Mouse (Mus musculus) telencephalon, adult 2 months (tissue): ENCODE data around the gene B4galnt2.
"Not testable (repeated sequence)": the region's sequence is repeated elsewhere in the genome, so short reads cannot be mapped to it uniquely, and the experiment has no call there.

Source experiments
- DNase-seq: peaks from one replicate; pipeline ENCODE4 v3.0.0-alpha.2; 2011; ENCODE audit warnings: low read depth, low spot score

B4galnt2 gene

DNA sequence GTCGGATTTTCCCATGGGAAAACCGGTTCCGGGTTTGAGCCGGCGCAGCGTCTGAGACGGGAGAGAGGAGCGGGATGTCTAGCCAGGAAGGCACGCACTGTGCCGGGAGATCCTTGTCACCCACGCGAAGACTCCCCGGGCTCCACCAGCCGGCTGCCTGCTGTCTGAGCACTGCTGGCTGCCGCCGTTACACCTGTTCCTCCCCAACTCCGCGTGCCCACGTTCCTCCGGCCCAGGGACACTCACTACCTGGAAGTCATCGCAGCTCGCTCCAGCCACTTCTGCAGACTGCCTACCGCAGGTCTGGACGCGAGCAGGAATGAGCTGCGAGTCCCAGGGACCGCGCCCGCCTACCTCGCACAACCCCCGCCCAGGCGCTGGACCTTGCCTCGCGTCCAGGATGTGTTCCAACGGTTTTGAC is at the start of gene B4galnt2:
Gene B4galnt2 (minus strand): TSS at position 321 of the 421 bp plus-strand sequence.
- no peak for DNase-seq

DNA sequence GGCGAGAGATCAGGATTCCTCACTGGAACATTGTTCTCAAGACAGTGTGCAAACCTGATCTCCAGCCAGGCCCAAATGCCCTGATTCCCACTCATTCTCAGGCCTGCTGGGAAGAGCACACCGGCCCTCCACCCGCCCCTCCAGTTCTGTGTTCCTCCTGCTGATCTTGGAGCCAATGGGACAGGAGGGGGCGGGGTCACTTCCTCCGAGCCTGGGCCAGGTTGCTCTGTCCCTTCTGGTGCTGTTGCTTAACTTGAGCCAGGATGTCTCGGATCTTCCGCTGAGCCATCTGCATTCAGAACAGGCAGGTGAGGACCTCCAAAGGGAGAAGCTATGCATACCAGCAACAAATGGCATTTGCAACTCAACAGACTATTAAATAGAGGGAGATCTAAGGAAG is 48.6 kb upstream of the B4galnt2 start:
- DNase-seq, result no peak

DNA sequence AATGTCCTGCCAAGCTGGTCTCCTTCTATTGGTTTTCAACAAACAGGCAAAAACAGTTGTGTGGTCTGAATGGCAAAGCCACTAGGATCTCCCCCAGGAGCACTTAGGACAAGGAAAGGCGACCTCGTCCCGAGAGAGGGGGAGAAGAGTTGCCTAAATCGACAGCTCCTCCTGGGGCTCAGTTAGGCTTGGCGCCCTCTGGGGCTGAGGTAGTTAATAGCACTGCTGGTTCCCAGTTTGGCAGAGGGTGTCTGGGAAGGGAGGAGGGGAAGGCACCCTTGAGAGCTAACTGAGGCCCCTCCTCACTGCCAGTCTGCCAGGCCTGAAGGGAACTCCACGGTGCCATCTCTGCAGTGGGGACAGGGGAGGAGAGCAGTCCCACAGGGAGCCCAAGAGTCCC is 44.5 kb upstream of the B4galnt2 start:
- DNase-seq, result no peak

DNA sequence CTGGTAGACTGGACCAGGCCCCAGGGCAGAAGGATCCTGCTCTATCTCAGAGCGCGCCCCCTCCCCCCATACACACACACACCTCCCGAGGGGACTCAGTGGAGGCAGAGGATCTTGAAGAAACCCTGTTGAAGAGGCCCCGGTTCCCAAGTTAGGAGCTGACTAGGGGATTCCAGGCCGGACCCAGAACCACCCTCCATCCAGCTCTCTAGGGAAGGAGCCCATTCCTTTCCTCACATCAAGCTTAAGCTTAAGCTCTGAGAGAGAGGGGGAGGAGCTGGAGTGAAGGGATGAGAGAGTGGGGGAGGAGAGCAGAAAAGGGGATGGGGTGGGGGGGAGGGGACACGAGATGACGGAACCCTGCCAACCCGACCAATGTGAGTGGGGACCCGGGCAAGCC is 43.6 kb upstream of the B4galnt2 start:
- DNase-seq, result no peak

DNA sequence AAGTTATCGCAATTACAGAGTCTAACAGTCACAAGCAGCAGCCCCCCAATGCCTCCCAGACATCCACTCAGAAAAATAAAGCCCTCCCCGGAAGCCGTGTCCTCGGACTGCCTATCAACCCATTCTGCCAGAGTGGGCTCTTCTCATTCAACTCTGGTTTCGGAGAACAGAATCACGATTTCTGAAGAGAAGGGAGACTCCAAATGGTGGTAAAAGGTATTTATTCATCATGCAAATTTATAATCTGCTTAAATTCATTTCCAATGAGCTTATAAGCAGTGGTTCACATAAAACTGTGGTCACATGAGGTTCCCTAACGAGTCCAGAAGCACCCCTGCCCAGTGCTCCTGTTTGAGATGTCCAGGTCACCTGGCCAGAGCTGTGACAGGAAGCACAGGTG is 42.7 kb upstream of the B4galnt2 start:
- DNase-seq, result no peak

DNA sequence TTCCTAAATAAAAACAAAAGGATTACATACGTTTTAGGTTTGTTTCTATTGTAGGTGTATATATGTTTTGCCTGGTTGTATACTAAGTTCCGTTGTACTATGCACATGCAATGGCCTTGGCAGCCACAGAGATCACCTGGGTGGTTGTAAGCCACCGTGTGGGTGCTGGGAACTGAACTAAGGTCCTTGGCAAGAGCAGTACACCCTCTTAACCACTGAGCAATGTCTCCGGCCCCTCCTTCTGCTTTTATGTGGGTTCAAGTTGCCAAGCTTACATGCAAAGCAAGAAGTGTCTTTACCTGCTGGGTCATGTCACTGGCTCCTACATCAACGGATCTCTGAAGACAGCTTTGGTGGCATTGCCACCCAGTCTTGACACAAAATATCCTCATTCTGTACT is 38.6 kb upstream of the B4galnt2 start:
- DNase-seq, result no peak

DNA sequence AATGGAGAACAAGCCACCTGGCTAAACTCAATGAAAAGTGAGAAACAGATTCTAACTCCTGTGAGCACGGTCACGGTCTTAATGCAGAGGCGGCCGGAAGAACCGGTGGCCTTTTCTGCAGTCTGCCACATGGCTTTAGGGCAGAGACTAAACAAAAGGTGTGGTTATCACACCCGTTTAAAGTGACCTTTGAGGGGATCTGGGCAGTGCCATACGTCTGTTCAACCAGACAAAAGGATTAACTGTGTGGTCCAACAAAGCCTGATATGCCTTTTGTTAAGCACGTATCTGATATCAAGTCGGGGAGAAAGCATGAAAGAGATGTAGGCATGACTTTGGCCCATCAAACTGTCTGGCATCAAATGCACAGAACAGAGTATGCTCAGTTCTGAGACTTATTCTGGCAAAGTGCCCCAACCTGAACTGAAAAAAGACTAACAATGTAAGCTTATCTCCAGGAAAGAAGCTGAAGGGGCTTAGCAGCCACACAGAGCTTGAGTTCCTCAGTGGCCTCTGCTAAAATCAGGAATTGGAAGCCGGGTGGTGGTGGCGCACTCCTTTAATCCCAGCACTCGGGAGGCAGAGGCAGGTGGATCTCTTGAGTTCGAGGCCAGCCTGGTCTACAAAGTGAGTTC is 31.3 kb upstream of the B4galnt2 start:
- DNase-seq, result no peak

DNA sequence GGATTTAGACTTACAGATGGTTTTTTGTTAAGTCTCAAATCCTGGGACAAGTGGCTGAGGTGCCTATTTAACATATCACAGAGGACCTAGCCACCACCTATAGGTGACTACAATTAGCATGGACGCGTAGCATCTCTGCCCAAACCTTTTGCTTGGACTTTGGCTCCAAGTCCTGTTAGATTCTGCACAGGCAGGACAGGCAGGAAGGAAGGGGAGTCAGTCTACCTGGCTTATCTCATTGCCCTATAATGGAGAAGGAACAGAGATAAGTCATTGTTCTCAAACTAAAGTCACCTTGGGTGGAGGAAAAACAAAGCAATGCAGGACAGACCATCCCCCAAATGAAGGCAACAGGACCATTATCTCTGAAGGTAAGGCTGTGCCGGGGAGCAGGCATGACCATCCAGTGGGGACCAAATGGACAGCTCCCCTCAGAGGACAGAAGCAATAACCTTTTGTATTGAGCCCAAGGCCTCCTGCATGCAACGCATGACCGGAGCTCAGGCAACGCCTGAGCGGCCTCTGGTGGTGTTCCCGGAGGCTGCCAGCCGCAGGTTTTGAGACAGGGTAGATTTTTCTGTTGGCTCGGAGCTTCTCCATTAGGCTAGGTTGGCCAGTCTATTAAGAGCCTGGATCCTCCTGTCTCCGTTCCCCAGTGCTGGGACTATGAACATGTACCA is 25.3 kb upstream of the B4galnt2 start:
- DNase-seq, result no peak

DNA sequence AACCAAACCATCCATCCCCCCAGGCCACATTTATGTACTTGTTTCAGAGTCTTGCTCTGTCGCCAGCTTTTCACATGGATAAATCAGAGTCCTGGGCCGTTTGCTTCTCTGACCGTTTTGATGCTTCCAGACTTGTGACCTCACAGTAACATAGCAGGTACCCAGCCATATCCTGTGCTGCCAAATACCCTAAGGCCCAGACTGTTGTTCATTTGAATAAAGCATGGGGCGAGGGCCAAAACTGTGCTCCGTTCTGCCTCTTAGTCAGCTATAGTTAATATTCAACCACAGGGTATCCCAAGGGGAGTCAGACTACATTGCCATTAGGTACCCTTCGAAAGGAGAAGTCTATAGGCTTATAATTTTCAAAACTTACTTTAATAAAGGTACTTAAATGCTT is 21.7 kb upstream of the B4galnt2 start:
- no peak for DNase-seq

DNA sequence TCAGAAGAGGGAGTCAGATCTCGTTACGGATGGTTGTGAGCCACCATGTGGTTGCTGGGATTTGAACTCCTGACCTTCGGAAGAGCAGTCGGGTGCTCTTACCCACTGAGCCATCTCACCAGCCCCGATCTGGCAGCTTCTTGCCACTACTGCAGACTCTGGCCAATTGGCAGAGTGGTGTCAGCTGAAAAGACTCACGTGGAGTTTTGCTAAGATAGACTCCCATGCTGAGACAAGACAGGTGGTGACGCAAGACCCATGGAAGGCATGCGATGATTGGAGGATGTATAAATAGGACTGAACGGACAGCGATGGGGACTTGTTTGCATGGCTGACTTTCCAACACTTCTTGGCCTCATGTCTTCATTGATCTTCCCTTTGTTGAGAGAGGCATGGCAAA is 17.5 kb upstream of the B4galnt2 start:
- DNase-seq, result not testable (repeated sequence)

DNA sequence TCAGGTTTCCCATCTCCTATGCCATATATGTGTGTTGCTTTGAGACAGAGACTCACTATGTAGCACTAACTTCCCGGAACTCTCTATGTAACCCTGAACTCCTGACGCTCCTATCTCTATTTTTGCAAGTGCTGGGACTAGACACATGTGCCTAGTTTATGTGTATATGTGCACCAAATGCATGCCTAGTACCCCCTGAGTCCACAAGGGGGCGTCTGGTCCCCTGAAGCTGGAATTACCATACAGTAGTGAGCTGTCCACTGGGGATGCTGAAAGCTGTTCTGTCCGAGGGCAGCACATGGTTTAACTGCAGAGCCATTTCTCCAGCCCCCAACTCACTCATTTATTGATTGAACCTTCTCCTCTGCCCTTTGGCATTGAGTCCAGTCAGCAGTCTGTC is 11.7 kb upstream of the B4galnt2 start:
- no peak for DNase-seq

DNA sequence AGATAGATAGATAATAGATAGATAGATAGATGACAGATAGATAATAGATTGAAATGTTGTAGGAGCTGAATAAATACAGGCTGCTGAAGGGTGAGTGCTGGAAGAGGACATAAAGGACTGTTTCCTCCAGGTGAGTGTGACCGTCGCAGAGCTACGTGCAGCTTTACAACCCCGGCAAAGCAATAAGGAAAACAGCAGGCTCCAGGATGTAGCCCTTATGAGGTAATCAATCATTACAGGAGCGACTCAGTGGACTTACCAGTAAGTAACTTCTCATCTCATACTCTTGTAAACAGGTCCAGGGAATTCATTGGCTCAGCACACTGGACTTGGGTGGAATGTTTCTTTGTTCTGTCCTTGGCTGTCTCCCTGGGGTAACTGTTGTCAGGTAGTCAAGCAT is 11.3 kb upstream of the B4galnt2 start:
- DNase-seq, result no peak

DNA sequence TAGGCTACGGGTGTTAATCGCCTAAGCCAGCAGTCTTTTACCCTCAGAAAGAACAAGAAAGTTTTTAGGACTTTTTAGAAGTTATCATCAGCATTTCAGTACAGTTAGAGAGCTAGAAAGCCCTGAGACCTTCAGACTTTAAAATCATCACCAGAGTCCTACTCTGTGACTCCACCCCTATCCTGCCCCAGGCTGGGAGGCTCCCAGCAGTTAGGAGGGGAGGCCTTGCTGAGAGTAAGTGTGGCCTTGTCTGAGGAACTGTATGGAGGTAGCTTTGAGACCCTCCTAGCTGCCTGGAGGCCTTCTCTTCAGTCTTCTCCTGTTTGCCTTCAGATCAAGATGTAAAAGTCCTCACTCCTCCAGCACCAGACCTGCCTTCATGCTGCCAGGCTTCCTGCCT is 9.5 kb upstream of the B4galnt2 start:
- DNase-seq, result no peak

DNA sequence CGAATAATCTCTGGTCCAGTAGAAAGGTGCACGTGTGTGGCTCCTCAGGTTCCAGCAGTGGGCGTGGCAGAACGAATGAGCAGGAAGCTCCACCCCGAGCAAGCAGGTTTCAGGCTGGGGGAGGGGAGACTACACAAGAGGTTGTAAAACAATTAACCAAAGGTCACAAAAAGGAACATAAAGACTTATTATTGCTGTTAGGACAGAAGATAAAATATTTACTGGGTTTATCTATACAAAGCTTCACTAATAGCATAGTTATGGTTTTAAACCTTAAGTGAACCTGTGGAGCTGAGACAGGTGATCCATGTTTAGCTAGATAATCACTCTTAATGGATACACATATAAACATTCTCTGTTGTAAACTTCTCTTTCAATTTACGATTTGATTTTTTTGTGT is 8.8 kb upstream of the B4galnt2 start:
- DNase-seq, result not testable (repeated sequence)

DNA sequence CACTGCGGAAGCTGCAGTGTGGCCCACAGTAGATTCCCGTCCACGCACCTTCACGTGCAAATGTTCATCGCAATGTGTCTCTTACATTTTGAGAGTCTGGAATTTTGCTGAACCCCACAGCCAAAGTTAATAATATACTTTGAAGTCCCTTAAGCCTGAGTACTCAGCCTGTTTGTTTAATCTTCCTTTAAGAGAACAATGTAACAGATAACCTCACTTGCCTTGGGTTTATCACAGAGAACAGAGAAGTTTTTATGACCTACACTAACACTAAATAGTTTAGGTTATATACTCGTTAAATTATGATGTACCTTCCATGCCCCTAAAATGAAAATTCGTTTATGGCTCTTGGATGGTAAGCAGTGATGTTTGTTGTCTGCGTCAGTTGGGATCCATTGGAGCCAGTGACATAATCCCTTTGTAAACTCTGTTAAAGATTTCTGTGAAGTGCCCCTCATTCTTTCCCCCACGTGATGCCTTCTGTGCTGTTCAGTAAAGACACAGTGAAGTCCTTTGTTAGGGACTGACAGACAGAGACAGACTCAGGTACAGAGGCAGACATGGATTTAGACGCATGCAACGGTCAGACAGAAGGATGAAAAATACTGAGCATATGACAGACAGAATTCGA is 7.4 kb upstream of the B4galnt2 start:
- DNase-seq, result no peak

DNA sequence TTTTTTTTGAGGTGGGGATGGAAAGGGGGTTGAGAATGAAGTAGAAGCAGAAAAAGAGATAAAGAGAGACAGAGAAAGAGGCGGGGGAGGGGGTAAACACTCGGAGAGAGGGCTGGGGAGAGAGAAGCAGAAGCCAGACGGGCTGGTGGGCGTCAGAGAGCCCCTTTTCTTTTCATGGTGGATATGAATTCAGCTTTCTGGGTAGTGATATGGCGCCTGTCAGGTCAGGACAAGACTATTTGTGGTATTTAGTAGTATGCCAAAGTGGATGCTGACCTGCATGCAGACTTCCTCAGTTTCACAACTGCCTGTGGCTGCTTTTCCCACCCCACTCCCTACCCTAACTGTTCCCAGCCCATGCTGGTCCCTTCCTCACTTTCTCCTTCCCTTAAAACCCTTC is 1.7 kb upstream of the B4galnt2 start:
- DNase-seq, result no peak

DNA sequence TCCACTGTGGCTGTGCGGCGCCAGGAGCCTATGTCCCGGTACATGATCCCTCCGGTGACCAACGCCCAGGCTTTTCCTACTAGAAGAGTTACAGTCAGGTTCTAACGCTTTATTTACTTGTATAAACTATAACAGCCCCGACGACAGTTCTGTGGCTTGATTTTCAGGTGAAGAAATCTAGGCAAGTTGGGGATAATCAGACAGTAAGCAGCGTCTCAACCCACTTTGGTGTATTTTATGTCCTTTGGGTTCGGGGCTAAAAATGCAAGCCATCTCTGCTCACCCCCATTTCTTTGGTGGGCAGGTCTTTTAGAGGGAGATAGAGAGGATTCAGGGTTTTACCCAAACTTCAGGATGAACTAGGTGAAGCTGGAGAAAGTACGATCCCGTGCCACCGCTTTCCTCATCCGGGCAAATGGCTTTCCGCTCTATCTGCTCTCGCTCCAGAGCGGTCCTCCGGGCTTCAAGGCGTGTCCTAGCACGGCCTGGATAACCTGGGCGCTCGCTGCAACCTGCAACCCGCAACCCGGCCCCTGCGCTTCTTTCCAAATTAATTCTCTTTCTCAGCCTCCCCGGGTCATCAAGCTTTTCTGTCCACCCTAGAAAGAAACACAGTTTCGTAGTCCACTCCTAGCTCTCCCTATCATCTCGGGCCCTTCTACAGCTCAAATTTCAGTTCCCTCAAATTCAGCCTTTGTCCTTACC is 467 bp upstream of the B4galnt2 start:
- no peak for DNase-seq

DNA sequence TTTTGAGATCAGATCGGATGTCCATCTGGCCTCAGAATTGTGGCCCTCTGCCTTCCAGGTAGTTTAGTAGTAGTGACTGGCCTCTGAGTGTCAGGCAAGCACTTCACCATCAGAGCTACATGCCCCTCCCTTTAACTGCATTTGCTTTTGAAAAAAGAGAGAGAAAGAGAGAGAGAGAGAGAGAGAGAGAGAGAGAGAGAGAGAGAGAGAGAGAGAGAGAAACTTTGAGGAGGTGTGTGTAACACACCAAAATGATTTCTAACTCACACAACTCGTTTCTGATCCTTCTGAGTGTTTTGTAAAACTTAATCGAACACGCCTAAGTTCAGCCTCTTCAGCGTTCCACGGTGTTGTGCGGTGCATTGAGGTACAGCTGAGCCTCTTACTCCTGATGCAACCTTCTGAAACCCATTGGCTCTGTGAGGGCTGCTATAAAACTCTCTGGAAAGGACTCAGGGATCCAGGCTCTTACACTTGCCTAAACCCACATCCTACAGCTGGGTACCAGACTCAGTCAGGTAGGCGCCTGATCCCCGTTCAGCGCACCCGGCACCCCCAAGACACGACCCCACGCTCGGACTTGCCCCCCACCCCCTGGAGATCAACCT is 628 bp downstream of the B4galnt2 start:
- DNase-seq, result no peak

DNA sequence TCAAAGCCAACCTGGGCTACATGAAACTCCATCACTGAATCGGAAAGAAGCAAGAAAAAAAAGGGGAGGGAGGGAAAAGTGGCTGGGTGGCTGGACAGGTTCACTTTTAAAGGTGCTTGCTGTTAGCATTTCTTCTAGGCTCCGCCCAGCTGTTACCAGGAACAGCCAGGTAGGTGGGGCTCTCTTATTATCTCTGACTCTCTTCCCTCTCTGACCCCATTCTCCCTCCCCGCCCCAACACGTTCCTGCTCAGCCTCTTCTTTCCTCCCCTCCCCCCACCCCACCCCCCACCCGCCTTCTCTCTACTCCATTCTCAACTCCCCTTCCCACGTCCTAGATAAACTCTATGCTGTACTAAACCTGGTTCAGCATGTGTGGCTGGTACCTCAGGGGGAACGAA is 3.1 kb downstream of the B4galnt2 start:
- no peak for DNase-seq

DNA sequence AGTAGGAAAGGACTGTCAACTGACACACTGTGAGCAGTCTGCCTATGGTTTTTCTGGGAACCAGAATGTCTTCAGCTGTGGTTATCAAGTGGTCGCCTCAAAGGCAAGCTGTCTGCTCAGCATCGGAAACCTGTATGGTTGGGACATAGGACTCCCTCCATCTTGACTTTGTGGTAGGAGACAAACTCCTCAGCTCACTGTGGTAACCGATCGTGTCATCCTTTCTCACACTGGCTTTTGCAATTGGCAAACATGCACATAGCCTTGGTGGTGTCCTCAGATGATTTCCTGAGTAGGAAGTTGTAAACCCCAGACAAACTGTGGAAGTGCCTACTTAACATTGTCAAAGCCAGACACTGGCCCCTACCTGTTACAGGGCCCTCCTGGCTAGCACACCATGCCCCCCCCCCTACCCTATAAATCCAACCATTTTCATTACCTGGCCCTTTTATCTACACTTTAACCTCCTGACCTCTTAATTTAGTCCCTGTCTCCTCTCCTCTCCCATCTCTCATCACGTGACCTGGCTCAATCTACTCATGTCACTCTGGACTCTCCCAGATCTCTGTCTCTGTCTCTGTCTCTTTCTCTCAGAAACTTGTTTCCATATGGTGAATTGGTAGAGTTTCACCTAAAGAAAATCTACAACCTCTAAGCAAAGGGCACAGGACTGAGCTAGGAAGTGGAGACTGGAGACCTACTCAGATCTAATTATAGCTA is 6.7 kb downstream of the B4galnt2 start:
- no peak for DNase-seq

DNA sequence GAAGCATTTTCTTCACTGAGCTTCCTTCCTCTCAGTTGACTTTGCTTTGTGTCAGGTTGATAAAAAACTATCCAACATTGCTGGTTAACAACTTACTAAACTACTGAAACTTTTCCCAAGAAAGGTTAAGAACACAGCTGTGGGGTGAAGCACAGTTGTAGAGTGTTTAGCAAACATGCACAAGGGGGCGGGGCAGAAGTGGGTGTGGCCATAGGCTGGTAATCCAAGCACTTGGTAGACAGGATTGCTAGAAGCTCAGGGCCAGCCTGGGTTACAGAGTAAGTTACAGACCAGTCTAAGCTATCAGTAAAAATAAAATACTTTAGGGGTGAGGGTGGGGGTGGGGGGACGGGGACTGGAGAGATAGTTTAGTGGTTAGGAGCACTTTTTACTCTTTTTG is 10.4 kb downstream of the B4galnt2 start:
- DNase-seq, result no peak
